Mouse (Mus musculus): ENCODE measurements around the gene Slc31a1.

GRCm38 (mm10) chr4:62385439-62385838 lies 24.9 kb downstream of the Slc31a1 start:
- TF ChIP-seq EP300 (IDR thresholded peaks at IDR 0.05; ENCODE audit: insufficient read depth, low read depth, low read length) (no peak), POLR2A (IDR thresholded peaks at IDR 0.05; ENCODE audit: insufficient read depth, low read depth, low read length) (no peak)

Measured in heart, adult 2 months (tissue).